Mouse (Mus musculus) forebrain, embryonic 15.5 days (tissue): ENCODE results near the gene Ddr1. TPM values are rescaled to one million over a fixed set of nuclear protein-coding genes. Genes with fewer than 3 reads are reported as not detected.

Source experiments
- ATAC-seq: fragments of 200-750 bp; cut with Nextera tagmentation; replicated peaks from 2 replicates; pipeline ENCODE4 v1.8.0; 2017; ENCODE audit warnings: mild to moderate bottlenecking, moderate TSS enrichment, moderate library complexity
- H3K27ac ChIP-seq: fragments of 300-500 bp; sonication (generic); replicated peaks from 2 replicates; pipeline ENCODE4 v1.5.1; 2015; ENCODE audit warnings: mild to moderate bottlenecking, inconsistent platforms
- H3K27me3 ChIP-seq: fragments of 300-500 bp; sonication (generic); 2 replicates; pipeline ENCODE4 v1.6.1; 2015; ENCODE audit warnings: inconsistent platforms
- H3K36me3 ChIP-seq: fragments of 300-500 bp; sonication (generic); 2 replicates; pipeline ENCODE4 v1.6.1; 2015; ENCODE audit warnings: mild to moderate bottlenecking, inconsistent platforms
- H3K4me1 ChIP-seq: fragments of 300-500 bp; sonication (generic); 2 replicates; pipeline ENCODE4 v1.6.1; 2015; ENCODE audit warnings: inconsistent platforms
- H3K4me2 ChIP-seq: fragments of 300-500 bp; sonication (generic); replicated peaks from 2 replicates; pipeline ENCODE4 v1.6.1; 2015; ENCODE audit warnings: mild to moderate bottlenecking, inconsistent platforms
- H3K4me3 ChIP-seq: fragments of 300-500 bp; sonication (generic); 2 replicates; pipeline ENCODE4 v1.5.1; 2015; ENCODE audit warnings: mild to moderate bottlenecking, inconsistent platforms
- H3K9ac ChIP-seq: fragments of 300-500 bp; sonication (generic); replicated peaks from 2 replicates; pipeline ENCODE4 v1.6.1; 2015; ENCODE audit warnings: mild to moderate bottlenecking, inconsistent platforms
- H3K9me3 ChIP-seq: fragments of 300-500 bp; sonication (generic); 2 replicates; pipeline ENCODE4 v1.6.1; 2016; ENCODE audit warnings: inconsistent platforms
- WGBS: fragments of 180-500 bp; shearing (Covaris S2); methylation state at CpG from one replicate; pipeline ENCODE4 v1.1.7; 2015; ENCODE audit warnings: mixed read lengths; 5-methylcytosine and 5-hydroxymethylcytosine counted together
- polyA plus RNA-seq: library from polyadenylated mRNA; unstranded; fragments of >200 nt; fragmentation: Nextera tagmentation; extraction: Ambion mirVana; gene quantifications from 2 replicates; pipeline ENCODE4 v1.2.1, GENCODE M21; 2015

Ddr1 gene
- polyA plus RNA-seq, 1 experiment from 2014 or later, result 127 TPM

GRCm38 (mm10) chr17:35699919-35700318 is 4.5 kb downstream of the Ddr1 start:
- Histone ChIP-seq H3K4me3 (peak overlapping the region; percentile 67), H3K4me1 (peaks cover 74% of the 10 kb centered on the region), H3K36me3 (peaks cover 3% of the 10 kb centered on the region; the same call in 1 of the 2 replicates), H3K27me3 (no peaks in the 10 kb centered on the region), H3K27ac (peak overlapping the region; percentile 99), H3K9ac (peak overlapping the region; percentile 84), H3K9me3 (no peaks in the 10 kb centered on the region), H3K4me2 (peak overlapping the region; percentile 89)
- 0 out of 2 replicates have a peak, but pooled peaks have one; percentile 1 for ATAC-seq
- 1% methylated on average over 19 of the region's 19 CpGs for WGBS

- WGBS, result 12% methylated on average over 5 of the region's 5 CpGs
- Histone ChIP-seq H3K27me3 (no peaks in the 10 kb centered on the region), H3K9me3 (no peaks in the 10 kb centered on the region), H3K36me3 (peaks cover 8% of the 10 kb centered on the region), H3K9ac (peak overlapping the region; percentile 71), H3K4me1 (peaks cover 60% of the 10 kb centered on the region), H3K27ac (peak overlapping the region; percentile 99), H3K4me2 (peak overlapping the region; percentile 89), H3K4me3 (peak overlapping the region; percentile 47)
- no peak for ATAC-seq
Measured at GRCm38 (mm10) chr17:35698501-35698883, 5.9 kb downstream of the Ddr1 start.

- peak overlapping the region; percentile 47 for H3K4me3 ChIP-seq
- H3K4me1 ChIP-seq, result peaks cover 60% of the 10 kb centered on the region
- peak overlapping the region; percentile 89 for H3K4me2 ChIP-seq
- no peaks in the 10 kb centered on the region for H3K9me3 ChIP-seq
- peak; percentile 54 for ATAC-seq
- peaks cover 14% of the 10 kb centered on the region for H3K36me3 ChIP-seq
- under 1% methylated on average over 16 of the region's 16 CpGs for WGBS
- H3K9ac ChIP-seq, result peak overlapping the region; percentile 71
- peak overlapping the region; percentile 99 for H3K27ac ChIP-seq
- no peaks in the 10 kb centered on the region for H3K27me3 ChIP-seq
Measured at GRCm38 (mm10) chr17:35697759-35698500, 6.5 kb downstream of the Ddr1 start.

- peak overlapping the region; percentile 71 for H3K9ac ChIP-seq
- no peaks in the 10 kb centered on the region for H3K27me3 ChIP-seq
- peak; percentile 36 for ATAC-seq
- peak overlapping the region; percentile 99 for H3K27ac ChIP-seq
- peak overlapping the region; percentile 89 for H3K4me2 ChIP-seq
- peaks cover 19% of the 10 kb centered on the region for H3K36me3 ChIP-seq
- H3K9me3 ChIP-seq, result no peaks in the 10 kb centered on the region
- WGBS, result 6% methylated on average over 1 of the region's 1 CpGs
- H3K4me3 ChIP-seq, result peak overlapping the region; percentile 47
- peaks cover 57% of the 10 kb centered on the region for H3K4me1 ChIP-seq
Measured at GRCm38 (mm10) chr17:35697429-35697758, 7.0 kb downstream of the Ddr1 start.

- Histone ChIP-seq H3K4me2 (peak overlapping the region; percentile 89), H3K36me3 (peaks cover 26% of the 10 kb centered on the region), H3K9ac (peak overlapping the region; percentile 71; the same call in 1 of the 2 replicates), H3K9me3 (no peaks in the 10 kb centered on the region), H3K27me3 (no peaks in the 10 kb centered on the region), H3K27ac (peak overlapping the region; percentile 99), H3K4me3 (peak overlapping the region; percentile 47), H3K4me1 (peaks cover 50% of the 10 kb centered on the region)
- ATAC-seq, result no peak
- 39% methylated on average over 6 of the region's 6 CpGs for WGBS
Measured at GRCm38 (mm10) chr17:35696691-35697090, 7.7 kb downstream of the Ddr1 start.

- H3K4me1 ChIP-seq, result peaks cover 43% of the 10 kb centered on the region
- WGBS, result 96% methylated on average over 2 of the region's 2 CpGs
- peaks cover 40% of the 10 kb centered on the region for H3K36me3 ChIP-seq
- no peak for ATAC-seq
- H3K4me3 ChIP-seq, result no peak overlapping the region
- H3K27me3 ChIP-seq, result no peaks in the 10 kb centered on the region
- H3K9me3 ChIP-seq, result no peaks in the 10 kb centered on the region
- no peak overlapping the region for H3K9ac ChIP-seq
- no peak overlapping the region for H3K27ac ChIP-seq
- no peak overlapping the region for H3K4me2 ChIP-seq
Measured at GRCm38 (mm10) chr17:35695289-35695688, 9.1 kb downstream of the Ddr1 start.

- 96% methylated on average over 5 of the region's 5 CpGs for WGBS
- H3K9ac ChIP-seq, result no peak overlapping the region
- peaks cover 53% of the 10 kb centered on the region for H3K36me3 ChIP-seq
Measured at GRCm38 (mm10) chr17:35693906-35694305, 10.5 kb downstream of the Ddr1 start.

GRCm38 (mm10) chr17:35692368-35692767 is 12.1 kb downstream of the Ddr1 start:
- ATAC-seq, result no peak
- peaks cover 69% of the 10 kb centered on the region for H3K36me3 ChIP-seq
- no peaks in the 10 kb centered on the region for H3K9me3 ChIP-seq
- H3K4me1 ChIP-seq, result peaks cover 16% of the 10 kb centered on the region
- H3K4me3 ChIP-seq, result no peak overlapping the region
- H3K27ac ChIP-seq, result no peak overlapping the region
- H3K27me3 ChIP-seq, result no peaks in the 10 kb centered on the region
- H3K4me2 ChIP-seq, result no peak overlapping the region
- H3K9ac ChIP-seq, result no peak overlapping the region
- WGBS, result 84% methylated on average over 4 of the region's 4 CpGs

More at GRCm38 (mm10) chr17:35693906-35694305, 10.5 kb downstream of the Ddr1 start:
- Histone ChIP-seq H3K4me2 (no peak overlapping the region), H3K27ac (no peak overlapping the region), H3K27me3 (no peaks in the 10 kb centered on the region), H3K9me3 (no peaks in the 10 kb centered on the region), H3K4me3 (no peak overlapping the region), H3K4me1 (peaks cover 31% of the 10 kb centered on the region)
- no peak for ATAC-seq

GRCm38 (mm10) chr17:35691811-35692210 is 12.6 kb downstream of the Ddr1 start:
- H3K27ac ChIP-seq, result no peak overlapping the region
- H3K4me3 ChIP-seq, result no peak overlapping the region
- H3K4me1 ChIP-seq, result peaks cover 10% of the 10 kb centered on the region
- peaks cover 74% of the 10 kb centered on the region for H3K36me3 ChIP-seq
- no peaks in the 10 kb centered on the region for H3K9me3 ChIP-seq
- H3K4me2 ChIP-seq, result no peak overlapping the region
- no peak overlapping the region for H3K9ac ChIP-seq
- H3K27me3 ChIP-seq, result no peaks in the 10 kb centered on the region
- no peak for ATAC-seq
- WGBS, result 85% methylated on average over 4 of the region's 4 CpGs

- no peaks in the 10 kb centered on the region for H3K9me3 ChIP-seq
- H3K36me3 ChIP-seq, result peaks cover 90% of the 10 kb centered on the region
- H3K27ac ChIP-seq, result no peak overlapping the region
- WGBS, result 91% methylated on average over 18 of the region's 18 CpGs
- no peak overlapping the region for H3K4me2 ChIP-seq
- no peak overlapping the region for H3K9ac ChIP-seq
- H3K4me3 ChIP-seq, result no peak overlapping the region
- no peaks in the 10 kb centered on the region for H3K4me1 ChIP-seq
- no peak for ATAC-seq
- H3K27me3 ChIP-seq, result no peaks in the 10 kb centered on the region
Measured at GRCm38 (mm10) chr17:35689936-35690645, 14.3 kb downstream of the Ddr1 start.

- WGBS, result 91% methylated on average over 25 of the region's 25 CpGs
- H3K4me3 ChIP-seq, result no peak overlapping the region
- no peak overlapping the region for H3K27ac ChIP-seq
- no peaks in the 10 kb centered on the region for H3K9me3 ChIP-seq
- H3K4me2 ChIP-seq, result no peak overlapping the region
- peaks cover 99% of the 10 kb centered on the region for H3K36me3 ChIP-seq
- H3K9ac ChIP-seq, result no peak overlapping the region
- H3K27me3 ChIP-seq, result no peaks in the 10 kb centered on the region
- no peaks in the 10 kb centered on the region for H3K4me1 ChIP-seq
- no peak for ATAC-seq
Measured at GRCm38 (mm10) chr17:35688347-35689175, 15.9 kb downstream of the Ddr1 start.

- 63% methylated on average over 9 of the region's 9 CpGs for WGBS
- no peaks in the 10 kb centered on the region for H3K4me1 ChIP-seq
- no peak overlapping the region for H3K4me2 ChIP-seq
- H3K4me3 ChIP-seq, result no peak overlapping the region
- peak overlapping the region; percentile 66 for H3K27ac ChIP-seq
- H3K36me3 ChIP-seq, result peaks cover 93% of the 10 kb centered on the region
- H3K27me3 ChIP-seq, result no peaks in the 10 kb centered on the region
- no peak overlapping the region for H3K9ac ChIP-seq
- no peaks in the 10 kb centered on the region for H3K9me3 ChIP-seq
- no peak for ATAC-seq
Measured at GRCm38 (mm10) chr17:35685061-35685460, 19.4 kb downstream of the Ddr1 start.
